Mouse (Mus musculus): ENCODE data around the gene Hadhb. TPM values are rescaled to one million over a fixed set of nuclear protein-coding genes. Genes with fewer than 3 reads are reported as not detected.
A peak's percentile ranks its signal among the peaks of the same experiment; 100 is the strongest.

The Hadhb gene
- total and polyA plus RNA-seq, 2 experiments from 2014 or later: 1,098 to 1,207 TPM

DNA sequence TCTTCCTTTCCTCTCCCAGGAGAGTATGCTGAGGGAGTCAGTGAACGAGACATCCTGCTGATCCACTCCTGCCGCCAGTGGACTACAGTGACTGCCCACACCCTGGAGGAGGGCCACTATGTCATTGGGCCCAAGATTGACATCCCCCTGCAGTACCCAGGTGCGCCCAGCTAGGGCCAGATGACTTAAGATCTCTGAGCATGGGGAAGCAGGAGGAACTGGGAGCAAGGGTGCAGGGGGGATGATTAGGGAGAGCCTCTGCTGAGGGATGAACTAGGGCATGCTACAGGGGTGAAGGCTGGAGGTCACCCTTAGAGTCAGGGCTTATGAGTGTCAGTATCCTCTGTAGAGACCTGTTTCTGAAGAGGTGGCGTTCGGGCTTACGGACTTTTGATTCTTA is 46.8 kb upstream of the Hadhb start:
- no peaks in the 10 kb centered on the region for H3K36me3 ChIP-seq (replicated peaks; ENCODE audit: control insufficient read depth, insufficient read depth, low read length)
- H3K9ac ChIP-seq (replicated peaks; ENCODE audit: low read depth, low read length): no peak overlapping the region
- 70% methylated on average over 6 of the region's 6 CpGs for WGBS
- H3K4me2 ChIP-seq (ENCODE audit: low read depth, low read length): no peak overlapping the region
- peaks cover 84% of the 10 kb centered on the region for H3K27me3 ChIP-seq (ENCODE audit: control insufficient read depth, insufficient read depth, low read length)
- DNase-seq (ENCODE audit: low spot score) (no peak), ATAC-seq (ENCODE audit: insufficient read depth, low read depth) (no peak)
- H3K27ac ChIP-seq (ENCODE audit: low read depth): no peak overlapping the region
- peaks cover 22% of the 10 kb centered on the region for H3K4me1 ChIP-seq (ENCODE audit: control insufficient read depth, insufficient read depth)
- H3K4me3 ChIP-seq (ENCODE audit: low read depth, low read length): no peak overlapping the region
- no peak for TF ChIP-seq EP300 (IDR thresholded peaks at IDR 0.05; ENCODE audit: low read depth)
- no peak for TF ChIP-seq CTCF (IDR thresholded peaks at IDR 0.05; ENCODE audit: low read depth)
- H3K9me3 ChIP-seq (replicated peaks; ENCODE audit: control insufficient read depth, low read length): no peaks in the 10 kb centered on the region

DNA sequence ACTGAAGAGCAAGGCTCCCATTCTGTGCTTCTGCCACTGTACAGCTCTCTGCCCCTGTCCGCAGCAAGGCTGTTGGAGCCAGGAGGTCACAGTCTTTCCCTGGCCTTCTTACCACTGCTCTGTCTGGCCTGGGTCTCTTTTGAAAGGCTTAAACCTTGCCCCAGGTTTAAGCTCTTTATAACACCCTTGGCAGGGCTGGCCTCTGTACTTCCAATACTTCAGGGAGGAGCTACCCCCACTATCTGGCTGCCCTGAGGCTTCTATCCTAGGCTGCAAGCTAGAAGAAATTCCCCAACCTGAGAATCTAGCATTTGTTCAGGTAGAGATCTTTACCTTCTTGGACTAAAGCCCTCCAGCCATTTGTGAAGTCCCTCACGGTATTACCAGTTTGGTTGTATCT is 45.1 kb upstream of the Hadhb start:
- Histone ChIP-seq H3K4me3 (ENCODE audit: low read depth, low read length) (no peak overlapping the region), H3K4me2 (ENCODE audit: low read depth, low read length) (no peak overlapping the region), H3K36me3 (replicated peaks; ENCODE audit: control insufficient read depth, insufficient read depth, low read length) (no peaks in the 10 kb centered on the region), H3K27ac (ENCODE audit: low read depth) (no peak overlapping the region), H3K27me3 (ENCODE audit: control insufficient read depth, insufficient read depth, low read length) (peaks cover 83% of the 10 kb centered on the region), H3K4me1 (ENCODE audit: control insufficient read depth, insufficient read depth) (peaks cover 20% of the 10 kb centered on the region), H3K9me3 (replicated peaks; ENCODE audit: control insufficient read depth, low read length) (no peaks in the 10 kb centered on the region), H3K9ac (replicated peaks; ENCODE audit: low read depth, low read length) (no peak overlapping the region)
- TF ChIP-seq CTCF (IDR thresholded peaks at IDR 0.05; ENCODE audit: low read depth): no peak
- no peak for TF ChIP-seq EP300 (IDR thresholded peaks at IDR 0.05; ENCODE audit: low read depth)
- DNase-seq (ENCODE audit: low spot score) (no peak), ATAC-seq (ENCODE audit: insufficient read depth, low read depth) (no peak)
- 70% methylated on average over 2 of the region's 2 CpGs for WGBS

DNA sequence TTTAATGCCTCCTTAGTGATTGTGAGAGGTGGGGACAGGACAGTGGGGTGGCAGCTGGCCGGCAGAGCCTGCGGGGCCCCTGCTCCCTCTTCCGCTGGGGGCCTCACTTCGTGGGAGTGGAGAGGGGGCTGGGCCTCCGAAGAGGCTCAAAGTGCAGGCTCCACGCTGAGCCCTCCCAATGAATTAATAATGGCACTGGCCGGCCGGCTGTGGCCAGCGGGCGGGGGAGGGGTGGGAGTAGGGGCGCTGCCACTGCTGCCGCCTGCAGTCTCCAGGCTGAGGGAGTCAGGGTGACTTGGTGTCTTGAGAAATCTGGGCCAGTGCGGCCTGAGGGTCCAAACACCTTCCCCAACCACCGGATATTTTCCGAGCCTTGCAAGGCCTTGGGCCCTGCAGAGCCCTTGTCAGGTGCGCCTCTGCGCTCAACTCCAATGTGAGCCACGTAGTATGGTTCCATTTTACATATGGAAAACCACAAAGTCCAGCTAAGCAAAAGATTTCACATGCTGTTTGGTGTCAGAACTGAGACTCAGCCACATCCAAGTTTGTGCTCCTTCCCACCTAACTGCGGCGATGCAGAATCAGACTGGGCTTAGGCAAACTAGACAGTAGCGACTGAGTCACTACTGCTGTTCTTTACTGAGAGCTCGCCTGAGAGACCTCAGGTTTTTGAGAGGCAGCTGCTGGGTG is 44.5 kb upstream of the Hadhb start:
- Histone ChIP-seq H3K9me3 (replicated peaks; ENCODE audit: control insufficient read depth, low read length) (no peaks in the 10 kb centered on the region), H3K4me3 (ENCODE audit: low read depth, low read length) (peak overlapping the region; percentile 16), H3K9ac (replicated peaks; ENCODE audit: low read depth, low read length) (no peak overlapping the region), H3K36me3 (replicated peaks; ENCODE audit: control insufficient read depth, insufficient read depth, low read length) (no peaks in the 10 kb centered on the region), H3K4me1 (ENCODE audit: control insufficient read depth, insufficient read depth) (peaks cover 14% of the 10 kb centered on the region; the same call in 1 of the 2 replicates), H3K27ac (ENCODE audit: low read depth) (no peak overlapping the region), H3K27me3 (ENCODE audit: control insufficient read depth, insufficient read depth, low read length) (peaks cover 79% of the 10 kb centered on the region), H3K4me2 (ENCODE audit: low read depth, low read length) (peak overlapping the region; percentile 46)
- ATAC-seq (ENCODE audit: insufficient read depth, low read depth) (no peak), DNase-seq (ENCODE audit: low spot score) (no peak)
- TF ChIP-seq EP300 (IDR thresholded peaks at IDR 0.05; ENCODE audit: low read depth): no peak
- TF ChIP-seq CTCF (IDR thresholded peaks at IDR 0.05; ENCODE audit: low read depth): no peak
- WGBS: 23% methylated on average over 22 of the region's 22 CpGs

- Histone ChIP-seq H3K27ac (ENCODE audit: low read depth) (no peak overlapping the region), H3K4me2 (ENCODE audit: low read depth, low read length) (peak overlapping the region; percentile 46), H3K4me1 (ENCODE audit: control insufficient read depth, insufficient read depth) (peaks cover 14% of the 10 kb centered on the region; the same call in 1 of the 2 replicates), H3K9me3 (replicated peaks; ENCODE audit: control insufficient read depth, low read length) (no peaks in the 10 kb centered on the region), H3K27me3 (ENCODE audit: control insufficient read depth, insufficient read depth, low read length) (peaks cover 76% of the 10 kb centered on the region), H3K36me3 (replicated peaks; ENCODE audit: control insufficient read depth, insufficient read depth, low read length) (no peaks in the 10 kb centered on the region), H3K4me3 (ENCODE audit: low read depth, low read length) (peak overlapping the region; percentile 16), H3K9ac (replicated peaks; ENCODE audit: low read depth, low read length) (no peak overlapping the region)
- DNase-seq (ENCODE audit: low spot score) (peak; percentile 38), ATAC-seq (ENCODE audit: insufficient read depth, low read depth) (peak; percentile 17; the same call in 1 of the 2 replicates)
- 2% methylated on average over 18 of the region's 18 CpGs for WGBS
- TF ChIP-seq CTCF (IDR thresholded peaks at IDR 0.05; ENCODE audit: low read depth) (peak; percentile 45), EP300 (IDR thresholded peaks at IDR 0.05; ENCODE audit: low read depth) (no peak)
Observed at GRCm38 (mm10) chr5:30111126-30111525, 43.9 kb upstream of the Hadhb start.

GRCm38 (mm10) chr5:30111771-30112170 is 43.3 kb upstream of the Hadhb start:
- Histone ChIP-seq H3K9me3 (replicated peaks; ENCODE audit: control insufficient read depth, low read length) (no peaks in the 10 kb centered on the region), H3K27ac (ENCODE audit: low read depth) (no peak overlapping the region), H3K4me3 (ENCODE audit: low read depth, low read length) (no peak overlapping the region), H3K27me3 (ENCODE audit: control insufficient read depth, insufficient read depth, low read length) (peaks cover 69% of the 10 kb centered on the region), H3K36me3 (replicated peaks; ENCODE audit: control insufficient read depth, insufficient read depth, low read length) (peaks cover 2% of the 10 kb centered on the region; the same call in 1 of the 2 replicates), H3K4me2 (ENCODE audit: low read depth, low read length) (no peak overlapping the region), H3K9ac (replicated peaks; ENCODE audit: low read depth, low read length) (no peak overlapping the region), H3K4me1 (ENCODE audit: control insufficient read depth, insufficient read depth) (peaks cover 14% of the 10 kb centered on the region; the same call in 1 of the 2 replicates)
- DNase-seq (ENCODE audit: low spot score) (no peak), ATAC-seq (ENCODE audit: insufficient read depth, low read depth) (no peak)
- 61% methylated on average over 3 of the region's 3 CpGs for WGBS
- TF ChIP-seq CTCF (IDR thresholded peaks at IDR 0.05; ENCODE audit: low read depth): no peak
- no peak for TF ChIP-seq EP300 (IDR thresholded peaks at IDR 0.05; ENCODE audit: low read depth)

Measured in heart, postnatal 0 days (tissue).